Mouse (Mus musculus): ENCODE data around the gene Rpl29.

GRCm38 (mm10) chr9:106452821-106453220 is 23.6 kb downstream of the Rpl29 start:
- no peak for TF ChIP-seq CTCF (conservative IDR thresholded peaks at IDR 0.05; ENCODE audit: insufficient read depth, insufficient read length, low read depth, low read length)
- no peak for TF ChIP-seq POLR2A (IDR thresholded peaks at IDR 0.05; ENCODE audit: low read depth, low read length)
